Mouse (Mus musculus) hindbrain, embryonic 11.5 days (tissue): ENCODE measurements around the gene Tekt3. TPM values are rescaled to one million over a fixed set of nuclear protein-coding genes. Genes with fewer than 3 reads are reported as not detected.

Experiments
- ATAC-seq: fragments of 200-750 bp; cut with Nextera tagmentation; 2 replicates; pipeline ENCODE4 v1.8.0; 2017; ENCODE audit warnings: mild to moderate bottlenecking, moderate TSS enrichment, moderate library complexity; ENCODE audit not compliant: low FRiP score
- DNase-seq: peaks from one replicate; pipeline ENCODE4 v3.0.0-alpha.2; 2015; ENCODE audit warnings: low spot score
- H3K27ac ChIP-seq: fragments of 300-500 bp; sonication (generic); 2 replicates; pipeline ENCODE4 v1.5.1; 2014; ENCODE audit warnings: mild to moderate bottlenecking, low read depth, low read length
- H3K27me3 ChIP-seq: fragments of 300-500 bp; sonication (generic); 2 replicates; pipeline ENCODE4 v1.6.1; 2014; ENCODE audit warnings: mild to moderate bottlenecking, low read length, moderate library complexity, mixed read lengths; ENCODE audit not compliant: control insufficient read depth, insufficient read depth
- H3K36me3 ChIP-seq: fragments of 300-500 bp; sonication (generic); 2 replicates; pipeline ENCODE4 v1.6.1; 2014; ENCODE audit warnings: mild to moderate bottlenecking, low read length, moderate library complexity, mixed read lengths; ENCODE audit not compliant: control insufficient read depth, insufficient read depth
- H3K4me1 ChIP-seq: fragments of 300-500 bp; sonication (generic); replicated peaks from 2 replicates; pipeline ENCODE4 v1.6.1; 2014; ENCODE audit warnings: low read length, mixed read lengths; ENCODE audit not compliant: control insufficient read depth, insufficient read depth
- H3K4me2 ChIP-seq: fragments of 300-500 bp; sonication (generic); replicated peaks from 2 replicates; pipeline ENCODE4 v1.6.1; 2014; ENCODE audit warnings: mild to moderate bottlenecking, low read depth, low read length
- H3K4me3 ChIP-seq: fragments of 300-500 bp; sonication (generic); 2 replicates; pipeline ENCODE4 v1.5.1; 2014; ENCODE audit warnings: low read depth, low read length
- H3K9ac ChIP-seq: fragments of 300-500 bp; sonication (generic); 2 replicates; pipeline ENCODE4 v1.6.1; 2014; ENCODE audit warnings: low read depth, low read length
- H3K9me3 ChIP-seq: fragments of 300-500 bp; sonication (generic); 2 replicates; pipeline ENCODE4 v1.6.1; 2016; ENCODE audit warnings: low read length; ENCODE audit not compliant: control insufficient read depth
- WGBS: fragments of 180-500 bp; shearing (Covaris S2); extraction: QIAGEN DNeasy Blood & Tissue Kit; methylation state at CpG from one replicate; pipeline ENCODE4 v1.1.7; 2014; 5-methylcytosine and 5-hydroxymethylcytosine counted together
- polyA plus RNA-seq: library from polyadenylated mRNA; unstranded; fragments of >200 nt; fragmentation: Nextera tagmentation; extraction: Ambion mirVana; gene quantifications from 2 replicates; pipeline ENCODE4 v1.2.1, GENCODE M21; 2014

Tekt3 gene
- polyA plus RNA-seq, 1 experiment from 2014 or later: 0.12 TPM

GRCm38 (mm10) chr11:63104026-63104425 is 42.6 kb downstream of the Tekt3 start:
- Histone ChIP-seq H3K36me3 (no peaks in the 10 kb centered on the region), H3K27me3 (no peaks in the 10 kb centered on the region), H3K4me3 (no peak overlapping the region), H3K4me2 (no peak overlapping the region), H3K4me1 (no peaks in the 10 kb centered on the region), H3K27ac (no peak overlapping the region), H3K9ac (no peak overlapping the region), H3K9me3 (no peaks in the 10 kb centered on the region)
- ATAC-seq: no peak
- DNase-seq: no peak
- 94% methylated on average over 2 of the region's 2 CpGs for WGBS

GRCm38 (mm10) chr11:63109230-63109775 is 47.8 kb downstream of the Tekt3 start:
- no peaks in the 10 kb centered on the region for H3K9me3 ChIP-seq
- no peak overlapping the region for H3K27ac ChIP-seq
- ATAC-seq (no peak), DNase-seq (no peak)
- no peaks in the 10 kb centered on the region for H3K27me3 ChIP-seq
- 54% methylated on average over 1 of the region's 1 CpGs for WGBS
- no peak overlapping the region for H3K4me3 ChIP-seq
- no peaks in the 10 kb centered on the region for H3K4me1 ChIP-seq
- H3K36me3 ChIP-seq: no peaks in the 10 kb centered on the region
- no peak overlapping the region for H3K9ac ChIP-seq
- no peak overlapping the region for H3K4me2 ChIP-seq

GRCm38 (mm10) chr11:63110329-63110728 is 48.9 kb downstream of the Tekt3 start:
- no peak overlapping the region for H3K9ac ChIP-seq
- H3K36me3 ChIP-seq: no peaks in the 10 kb centered on the region
- no peak overlapping the region for H3K27ac ChIP-seq
- H3K27me3 ChIP-seq: no peaks in the 10 kb centered on the region
- DNase-seq: no peak
- no peaks in the 10 kb centered on the region for H3K9me3 ChIP-seq
- no peak for ATAC-seq
- H3K4me2 ChIP-seq: no peak overlapping the region
- no peak overlapping the region for H3K4me3 ChIP-seq
- WGBS: 85% methylated on average over 3 of the region's 3 CpGs
- no peaks in the 10 kb centered on the region for H3K4me1 ChIP-seq

- Histone ChIP-seq H3K4me2 (no peak overlapping the region), H3K27me3 (no peaks in the 10 kb centered on the region), H3K4me3 (no peak overlapping the region), H3K27ac (no peak overlapping the region), H3K36me3 (no peaks in the 10 kb centered on the region), H3K9ac (no peak overlapping the region), H3K4me1 (no peaks in the 10 kb centered on the region), H3K9me3 (no peaks in the 10 kb centered on the region)
- DNase-seq (no peak), ATAC-seq (no peak)
- WGBS: 92% methylated on average over 8 of the region's 8 CpGs
These were observed 53.6 kb downstream of the Tekt3 start for GRCm38 (mm10) chr11:63114807-63115641.

- no peak overlapping the region for H3K9ac ChIP-seq
- ATAC-seq: no peak
- no peak for DNase-seq
- 85% methylated on average over 5 of the region's 5 CpGs for WGBS
- H3K27ac ChIP-seq: no peak overlapping the region
- no peak overlapping the region for H3K4me3 ChIP-seq
- H3K4me2 ChIP-seq: no peak overlapping the region
- H3K36me3 ChIP-seq: no peaks in the 10 kb centered on the region
- no peaks in the 10 kb centered on the region for H3K4me1 ChIP-seq
- H3K27me3 ChIP-seq: no peaks in the 10 kb centered on the region
- H3K9me3 ChIP-seq: no peaks in the 10 kb centered on the region
These were observed 55.2 kb downstream of the Tekt3 start for GRCm38 (mm10) chr11:63116652-63117051.

- Histone ChIP-seq H3K4me1 (no peaks in the 10 kb centered on the region), H3K27me3 (no peaks in the 10 kb centered on the region), H3K36me3 (no peaks in the 10 kb centered on the region), H3K9me3 (no peaks in the 10 kb centered on the region), H3K4me3 (no peak overlapping the region), H3K9ac (no peak overlapping the region), H3K4me2 (no peak overlapping the region), H3K27ac (no peak overlapping the region)
- no peak for ATAC-seq
- DNase-seq: no peak
- 81% methylated on average over 1 of the region's 1 CpGs for WGBS
These were observed 55.8 kb downstream of the Tekt3 start for GRCm38 (mm10) chr11:63117266-63117665.

GRCm38 (mm10) chr11:63119791-63120190 is 58.3 kb downstream of the Tekt3 start:
- Histone ChIP-seq H3K27ac (no peak overlapping the region), H3K4me2 (no peak overlapping the region), H3K4me1 (no peaks in the 10 kb centered on the region; the same call in 1 of the 2 replicates), H3K9me3 (no peaks in the 10 kb centered on the region), H3K27me3 (no peaks in the 10 kb centered on the region), H3K4me3 (no peak overlapping the region), H3K36me3 (no peaks in the 10 kb centered on the region), H3K9ac (no peak overlapping the region)
- DNase-seq (no peak), ATAC-seq (no peak)
- 96% methylated on average over 7 of the region's 7 CpGs for WGBS

- no peak for DNase-seq
- H3K4me3 ChIP-seq: no peak overlapping the region
These were observed 60.8 kb downstream of the Tekt3 start for GRCm38 (mm10) chr11:63122249-63122648.

More at GRCm38 (mm10) chr11:63122249-63122648, 60.8 kb downstream of the Tekt3 start:
- no peak overlapping the region for H3K9ac ChIP-seq
- H3K4me1 ChIP-seq: no peaks in the 10 kb centered on the region; the same call in 1 of the 2 replicates
- H3K27me3 ChIP-seq: no peaks in the 10 kb centered on the region
- H3K27ac ChIP-seq: no peak overlapping the region
- WGBS: 88% methylated on average over 2 of the region's 2 CpGs
- no peaks in the 10 kb centered on the region for H3K9me3 ChIP-seq
- H3K36me3 ChIP-seq: no peaks in the 10 kb centered on the region
- H3K4me2 ChIP-seq: no peak overlapping the region
- ATAC-seq: no peak
